Mouse (Mus musculus) midbrain, embryonic 16.5 days (tissue): ENCODE results near the gene Galnt2. TPM values are rescaled to one million over a fixed set of nuclear protein-coding genes. Genes with fewer than 3 reads are reported as not detected.
A peak's percentile ranks its signal among the peaks of the same experiment; 100 is the strongest.

ENCODE experiments used
- ATAC-seq: fragments of 200-750 bp; cut with Nextera tagmentation; 2 replicates; pipeline ENCODE4 v1.8.0; 2017; ENCODE audit warnings: moderate TSS enrichment
- H3K27ac ChIP-seq: fragments of 300-500 bp; sonication (generic); 2 replicates; pipeline ENCODE4 v1.5.1; 2014; ENCODE audit warnings: mild to moderate bottlenecking, low read length, mixed read lengths
- H3K27me3 ChIP-seq: fragments of 300-500 bp; sonication (generic); 2 replicates; pipeline ENCODE4 v1.6.1; 2014; ENCODE audit warnings: low read depth, low read length, mixed read lengths; ENCODE audit not compliant: control insufficient read depth, insufficient read depth
- H3K36me3 ChIP-seq: fragments of 300-500 bp; sonication (generic); 2 replicates; pipeline ENCODE4 v1.6.1; 2014; ENCODE audit warnings: mild to moderate bottlenecking, low read length, moderate library complexity, mixed read lengths; ENCODE audit not compliant: control insufficient read depth, insufficient read depth
- H3K4me1 ChIP-seq: fragments of 300-500 bp; sonication (generic); 2 replicates; pipeline ENCODE4 v1.6.1; 2014; ENCODE audit warnings: mild to moderate bottlenecking, low read length, mixed read lengths; ENCODE audit not compliant: control insufficient read depth, insufficient read depth
- H3K4me2 ChIP-seq: fragments of 300-500 bp; sonication (generic); 2 replicates; pipeline ENCODE4 v1.6.1; 2014; ENCODE audit warnings: mild to moderate bottlenecking, low read length, mixed read lengths
- H3K4me3 ChIP-seq: fragments of 300-500 bp; sonication (generic); 2 replicates; pipeline ENCODE4 v1.5.1; 2014; ENCODE audit warnings: low read depth, mild to moderate bottlenecking, low read length, moderate library complexity, mixed read lengths
- H3K9ac ChIP-seq: fragments of 300-500 bp; sonication (generic); 2 replicates; pipeline ENCODE4 v1.6.1; 2014; ENCODE audit warnings: low read depth, low read length, mixed read lengths
- H3K9me3 ChIP-seq: fragments of 300-500 bp; sonication (generic); replicated peaks from 2 replicates; pipeline ENCODE4 v1.6.1; 2014; ENCODE audit warnings: mild to moderate bottlenecking, low read length, mixed read lengths; ENCODE audit not compliant: control insufficient read depth, poor library complexity, severe bottlenecking
- WGBS: fragments of 180-500 bp; shearing (Covaris S2); extraction: QIAGEN DNeasy Blood & Tissue Kit; methylation state at CpG from one replicate; pipeline ENCODE4 v1.1.7; 2014; 5-methylcytosine and 5-hydroxymethylcytosine counted together
- polyA plus RNA-seq: library from polyadenylated mRNA; unstranded; fragments of >200 nt; fragmentation: Nextera tagmentation; extraction: Ambion mirVana; gene quantifications from 2 replicates; pipeline ENCODE4 v1.2.1, GENCODE M21; 2015

Galnt2 gene
- polyA plus RNA-seq, 1 experiment from 2014 or later = 45.7 TPM

GRCm38 (mm10) chr8:124242208-124242607, 11.0 kb downstream of the Galnt2 start:
- Histone ChIP-seq H3K27ac (no peak overlapping the region), H3K4me1 (peaks cover 18% of the 10 kb centered on the region), H3K9me3 (no peaks in the 10 kb centered on the region; the same call in 1 of the 2 replicates), H3K9ac (no peak overlapping the region), H3K4me3 (no peak overlapping the region), H3K36me3 (no peaks in the 10 kb centered on the region; the same call in 1 of the 2 replicates), H3K27me3 (no peaks in the 10 kb centered on the region), H3K4me2 (no peak overlapping the region)
- WGBS = 77% methylated on average over 6 of the region's 6 CpGs
- no peak for ATAC-seq

- Histone ChIP-seq H3K4me1 (peaks cover 18% of the 10 kb centered on the region), H3K9ac (no peak overlapping the region), H3K4me3 (no peak overlapping the region), H3K27ac (no peak overlapping the region), H3K9me3 (no peaks in the 10 kb centered on the region; the same call in 1 of the 2 replicates), H3K36me3 (no peaks in the 10 kb centered on the region; the same call in 1 of the 2 replicates), H3K4me2 (no peak overlapping the region), H3K27me3 (no peaks in the 10 kb centered on the region)
- 96% methylated on average over 5 of the region's 5 CpGs for WGBS
- ATAC-seq = no peak
These were observed 11.7 kb downstream of the Galnt2 start for GRCm38 (mm10) chr8:124242913-124243312.

- H3K27ac ChIP-seq = no peak overlapping the region
- 89% methylated on average over 6 of the region's 6 CpGs for WGBS
- H3K9ac ChIP-seq = no peak overlapping the region
- H3K36me3 ChIP-seq = no peaks in the 10 kb centered on the region; the same call in 1 of the 2 replicates
- H3K4me1 ChIP-seq = peaks cover 11% of the 10 kb centered on the region
- H3K4me3 ChIP-seq = no peak overlapping the region
- no peaks in the 10 kb centered on the region for H3K27me3 ChIP-seq
- no peak for ATAC-seq
- no peaks in the 10 kb centered on the region; the same call in 1 of the 2 replicates for H3K9me3 ChIP-seq
- no peak overlapping the region for H3K4me2 ChIP-seq
These were observed 16.4 kb downstream of the Galnt2 start for GRCm38 (mm10) chr8:124247581-124247980.

- Histone ChIP-seq H3K4me2 (no peak overlapping the region), H3K9ac (no peak overlapping the region), H3K4me3 (no peak overlapping the region), H3K27ac (no peak overlapping the region), H3K27me3 (no peaks in the 10 kb centered on the region), H3K9me3 (no peaks in the 10 kb centered on the region; the same call in 1 of the 2 replicates), H3K4me1 (peaks cover 14% of the 10 kb centered on the region), H3K36me3 (no peaks in the 10 kb centered on the region; the same call in 1 of the 2 replicates)
- WGBS = 94% methylated on average over 6 of the region's 6 CpGs
- ATAC-seq = no peak
These were observed 17.5 kb downstream of the Galnt2 start for GRCm38 (mm10) chr8:124248688-124249087.

GRCm38 (mm10) chr8:124250255-124250654, 19.1 kb downstream of the Galnt2 start:
- no peaks in the 10 kb centered on the region for H3K9me3 ChIP-seq
- no peak overlapping the region for H3K4me2 ChIP-seq
- 0 out of 2 replicates have a peak, but pooled peaks have one; percentile 17 for ATAC-seq
- peaks cover 14% of the 10 kb centered on the region for H3K4me1 ChIP-seq
- H3K27ac ChIP-seq = no peak overlapping the region
- 42% methylated on average over 3 of the region's 3 CpGs for WGBS
- H3K27me3 ChIP-seq = no peaks in the 10 kb centered on the region
- H3K9ac ChIP-seq = no peak overlapping the region
- H3K4me3 ChIP-seq = no peak overlapping the region
- no peaks in the 10 kb centered on the region; the same call in 1 of the 2 replicates for H3K36me3 ChIP-seq

GRCm38 (mm10) chr8:124250785-124251184, 19.6 kb downstream of the Galnt2 start:
- no peaks in the 10 kb centered on the region; the same call in 1 of the 2 replicates for H3K36me3 ChIP-seq

GRCm38 (mm10) chr8:124252533-124252950, 21.4 kb downstream of the Galnt2 start:
- no peak overlapping the region for H3K27ac ChIP-seq
- no peaks in the 10 kb centered on the region for H3K27me3 ChIP-seq
- peaks cover 28% of the 10 kb centered on the region for H3K4me1 ChIP-seq
- H3K4me2 ChIP-seq = no peak overlapping the region
- no peaks in the 10 kb centered on the region for H3K36me3 ChIP-seq
- no peak for ATAC-seq
- no peak overlapping the region for H3K4me3 ChIP-seq
- no peak overlapping the region for H3K9ac ChIP-seq
- H3K9me3 ChIP-seq = no peaks in the 10 kb centered on the region
- 90% methylated on average over 5 of the region's 5 CpGs for WGBS

More at GRCm38 (mm10) chr8:124250785-124251184, 19.6 kb downstream of the Galnt2 start:
- Histone ChIP-seq H3K9ac (no peak overlapping the region), H3K27me3 (no peaks in the 10 kb centered on the region), H3K4me1 (peaks cover 14% of the 10 kb centered on the region), H3K9me3 (no peaks in the 10 kb centered on the region), H3K4me2 (no peak overlapping the region), H3K27ac (no peak overlapping the region), H3K4me3 (no peak overlapping the region)
- ATAC-seq = no peak
- 38% methylated on average over 4 of the region's 4 CpGs for WGBS

- 90% methylated on average over 6 of the region's 6 CpGs for WGBS
- peaks cover 34% of the 10 kb centered on the region for H3K4me1 ChIP-seq
- H3K36me3 ChIP-seq = no peaks in the 10 kb centered on the region
- H3K27ac ChIP-seq = no peak overlapping the region
- no peak overlapping the region for H3K9ac ChIP-seq
- H3K4me3 ChIP-seq = no peak overlapping the region
- ATAC-seq = no peak
- no peaks in the 10 kb centered on the region for H3K9me3 ChIP-seq
- H3K27me3 ChIP-seq = no peaks in the 10 kb centered on the region
- no peak overlapping the region for H3K4me2 ChIP-seq
These were observed 22.7 kb downstream of the Galnt2 start for GRCm38 (mm10) chr8:124253939-124254338.

GRCm38 (mm10) chr8:124256841-124257240, 25.6 kb downstream of the Galnt2 start:
- H3K9ac ChIP-seq = no peak overlapping the region
- no peak; the same call in 1 of the 2 replicates for ATAC-seq
- H3K4me3 ChIP-seq = no peak overlapping the region
- no peak overlapping the region for H3K4me2 ChIP-seq
- H3K9me3 ChIP-seq = no peaks in the 10 kb centered on the region
- WGBS = 55% methylated on average over 9 of the region's 9 CpGs
- H3K36me3 ChIP-seq = no peaks in the 10 kb centered on the region
- H3K27me3 ChIP-seq = no peaks in the 10 kb centered on the region
- peaks cover 32% of the 10 kb centered on the region for H3K4me1 ChIP-seq
- H3K27ac ChIP-seq = peak overlapping the region; percentile 51
